Mouse (Mus musculus) cerebellum, postnatal 36 days (tissue): ENCODE measurements at regions not wholly inside any gene's neighbourhood (a gene's known extent, or its start where the extent isn't known, plus 50 kb on each side); places are given as distances from the start of the nearest gene placed in this dataset.

Experiments used
- DNase-seq, 2 experiments: peaks; one replicate each; pipeline ENCODE4 v3.0.0; 2021 to 2022; ENCODE audit warnings: mixed read lengths in 2 of 2

DNA sequence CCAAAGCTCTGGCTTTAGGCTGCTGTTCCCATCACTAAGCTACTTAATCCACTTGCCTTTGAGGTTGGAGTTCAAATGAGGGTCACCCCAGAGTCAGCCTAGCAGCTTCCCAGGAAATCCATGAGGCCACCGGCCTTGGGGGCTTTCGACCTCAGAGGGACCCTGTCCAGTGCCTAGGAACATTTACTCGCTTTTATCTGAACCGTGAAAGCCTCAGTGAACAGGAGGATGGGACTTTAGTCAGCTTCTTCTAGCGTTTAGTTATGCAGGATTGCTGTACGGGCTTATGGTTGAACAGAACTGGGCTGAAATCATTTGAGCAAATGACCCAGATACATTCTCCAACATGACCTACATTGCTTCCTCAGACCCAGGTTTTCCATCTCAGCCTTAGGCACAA is 174.9 kb downstream of the Parm1 start:
- DNase-seq, result no peak

DNA sequence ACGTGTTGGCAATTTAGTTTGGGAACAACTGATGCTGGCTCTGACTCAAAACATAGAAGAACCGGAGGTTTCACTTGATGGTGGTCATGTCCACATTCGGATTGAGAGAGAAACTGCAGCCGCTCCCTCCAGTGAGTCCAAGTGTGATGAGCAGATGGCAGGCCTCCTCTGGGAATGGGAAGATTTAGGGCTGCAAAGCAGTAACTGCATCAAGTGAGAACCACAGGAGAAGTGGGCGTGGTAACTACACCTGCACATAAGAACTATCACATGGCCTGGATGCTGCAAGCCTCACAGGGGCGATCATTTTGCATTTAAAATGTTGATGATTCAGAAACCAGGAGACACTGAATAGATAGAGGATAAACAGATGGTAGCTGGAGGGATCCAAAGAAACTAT is 161.3 kb downstream of the Parm1 start:
- DNase-seq, result no peak
